Mouse (Mus musculus): ENCODE data around the gene Gpr137c. TPM values are rescaled to one million over a fixed set of nuclear protein-coding genes. Genes with fewer than 3 reads are reported as not detected.

Gene Gpr137c
- total and polyA plus RNA-seq, 3 experiments = 0.07 to 0.55 TPM; not detected in 1

DNA sequence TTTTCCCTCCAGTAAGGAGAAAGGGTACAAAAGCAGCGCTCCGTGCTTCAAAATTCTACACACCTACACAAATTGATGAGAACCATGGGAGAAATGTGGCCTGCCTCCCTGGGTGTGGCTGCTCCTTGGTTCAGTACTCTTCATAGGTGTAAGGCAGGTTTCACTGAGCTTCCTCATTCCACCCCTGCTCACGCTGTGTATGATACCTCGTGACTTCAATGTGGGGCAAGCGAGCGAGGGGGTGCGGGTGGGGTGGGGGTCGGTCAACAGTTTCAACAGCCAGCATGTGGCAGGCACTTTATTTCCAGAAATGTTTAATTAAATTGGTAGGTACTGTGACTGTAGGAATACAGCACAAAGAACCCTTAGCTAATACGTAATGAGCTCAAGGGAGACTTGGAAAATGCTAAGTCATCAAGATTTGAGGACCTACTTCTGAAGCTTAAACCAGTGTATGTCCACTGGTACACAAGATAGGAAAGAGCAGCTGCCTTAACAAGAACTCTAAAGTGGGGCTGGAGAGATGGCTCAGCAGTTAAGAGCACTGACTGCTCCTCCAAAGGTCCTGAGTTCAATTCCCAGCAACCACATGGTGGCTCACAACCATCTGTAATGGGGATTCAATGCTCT lies 2.7 kb upstream of the Gpr137c start:
- dilution Hi-C loops (cut with MboI; ENCODE audit: extremely low pct_ligation_motif_present, extremely low pct_unique_long_range_greater_than_20kb, low sequenced_read_pairs) = no loop called here
- DNase-seq (ENCODE audit: extremely low read depth) = no peak
- Histone ChIP-seq H3K9me3 (replicated peaks; ENCODE audit: low read length) (no peaks in the 10 kb centered on the region), H3K9ac (ENCODE audit: insufficient read depth, low read depth) (peak overlapping the region; percentile 39; the same call in 1 of the 2 replicates), H3K4me2 (ENCODE audit: insufficient read depth, low read depth, poor library complexity, severe bottlenecking) (peak overlapping the region; percentile 70), H3K4me1 (ENCODE audit: control insufficient read depth in 1 of 2, insufficient read depth in 2 of 2) (peaks cover 4 to 32% of the 10 kb centered on the region in 2 experiments), H3K27me3 (replicated peaks) (peaks cover 11% of the 10 kb centered on the region), H3K4me3 (replicated peaks in 1 of 3; ENCODE audit: low read depth in 2 of 3, low read length in 2 of 3, poor library complexity in 1 of 3) (peak overlapping the region in 1 of 3 experiments; percentile 21), H3K36me3 (replicated peaks in 1 of 2; ENCODE audit: control insufficient read depth in 1 of 2, insufficient read depth in 1 of 2, low read length in 1 of 2) (peaks cover 4% of the 10 kb centered on the region in 2 experiments), H3K79me2 (replicated peaks; ENCODE audit: control insufficient read depth, extremely low read depth, insufficient read depth, poor library complexity, severe bottlenecking) (peaks cover 5% of the 10 kb centered on the region), H3K27ac (ENCODE audit: insufficient read depth, low read depth) (peak overlapping the region; percentile 2; the same call in 1 of the 2 replicates)
- in situ Hi-C loops (cut with MboI; ENCODE audit: low pct_ligation_motif_present, low pct_unique_long_range_greater_than_20kb, low sequenced_read_pairs) = no loop called here
- TF ChIP-seq POLR2AphosphoS2 (IDR thresholded peaks at IDR 0.05; ENCODE audit: low read depth, low read length) (no peak), MAFK (IDR thresholded peaks at IDR 0.05; ENCODE audit: insufficient replicate concordance, low read length) (peak; percentile 98), MYC (IDR thresholded peaks at IDR 0.05; ENCODE audit: low read depth, low read length) (peak; percentile 48; the same call in 1 of the 2 replicates), EP300 (IDR thresholded peaks at IDR 0.05; ENCODE audit: low read length) (0 out of 2 replicates have a peak, but pooled peaks have one; percentile 15), ZMIZ1 (IDR thresholded peaks at IDR 0.05; ENCODE audit: low read depth, low read length) (no peak), UBTF (IDR thresholded peaks at IDR 0.05; ENCODE audit: low read depth, low read length) (no peak), MAX (IDR thresholded peaks at IDR 0.05; ENCODE audit: low read length) (peak; percentile 67; the same call in 1 of the 2 replicates), POLR2A (IDR thresholded peaks at IDR 0.05; ENCODE audit: low read depth, low read length) (no peak; the same call in 1 of the 2 replicates), MXI1 (IDR thresholded peaks at IDR 0.05; ENCODE audit: low read depth, low read length) (0 out of 2 replicates have a peak, but pooled peaks have one; percentile 41), BHLHE40 (IDR thresholded peaks at IDR 0.05; ENCODE audit: low read depth, low read length) (peak; percentile 49; the same call in 1 of the 2 replicates), JUN (IDR thresholded peaks at IDR 0.05; ENCODE audit: insufficient read depth, low read depth, low read length) (no peak), RCOR1 (conservative IDR thresholded peaks at IDR 0.05; ENCODE audit: low read depth, low read length) (no peak), SMC3 (IDR thresholded peaks at IDR 0.05; ENCODE audit: low read depth, low read length) (no peak), ELF1 (IDR thresholded peaks at IDR 0.05; ENCODE audit: low read depth, low read length) (peak; percentile 33; the same call in 1 of the 2 replicates), NELFE (IDR thresholded peaks at IDR 0.05; ENCODE audit: low read depth, low read length) (no peak), IRF4 (IDR thresholded peaks at IDR 0.05; ENCODE audit: low read depth, low read length) (no peak), JUND (conservative IDR thresholded peaks at IDR 0.05; ENCODE audit: low read depth, low read length) (no peak), ZKSCAN1 (IDR thresholded peaks at IDR 0.05; ENCODE audit: borderline replicate concordance, low read depth, low read length) (no peak), TBP (conservative IDR thresholded peaks at IDR 0.05; ENCODE audit: low read depth, low read length) (peak; percentile 94), SIN3A (IDR thresholded peaks at IDR 0.05; ENCODE audit: low read length) (peak; percentile 52; the same call in 1 of the 2 replicates)

DNA sequence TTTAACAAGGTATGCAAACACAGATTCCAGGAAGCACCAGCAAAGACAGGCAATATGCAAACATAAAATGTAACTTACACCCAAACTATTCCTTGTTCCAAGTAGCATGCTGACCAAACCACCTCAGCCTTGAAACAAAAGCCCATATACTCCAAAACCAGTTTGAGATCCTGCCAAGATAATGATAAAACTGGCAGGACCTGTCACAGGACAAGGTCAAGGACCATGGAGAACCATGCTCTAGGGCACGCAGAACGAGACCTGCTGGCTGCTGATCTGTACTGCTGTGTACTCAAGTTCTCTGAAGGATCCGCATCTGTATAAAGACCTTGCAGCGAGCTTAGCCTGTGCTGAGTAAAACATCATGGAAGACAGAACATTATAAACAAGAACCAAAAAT lies 1.8 kb upstream of the Gpr137c start:
- H3K4me2 ChIP-seq (ENCODE audit: insufficient read depth, low read depth, poor library complexity, severe bottlenecking) = peak overlapping the region; percentile 78
- peak overlapping the region; percentile 50 for H3K27ac ChIP-seq (ENCODE audit: insufficient read depth, low read depth)
- peak overlapping the region in 2 of 3 experiments; percentile 41 to 71 for H3K4me3 ChIP-seq (replicated peaks in 1 of 3; ENCODE audit: low read depth in 2 of 3, low read length in 2 of 3, poor library complexity in 1 of 3)
- peaks cover 0 to 27% of the 10 kb centered on the region in 2 experiments; a peak in 3 of 4 replicates for H3K4me1 ChIP-seq (ENCODE audit: control insufficient read depth in 1 of 2, insufficient read depth in 2 of 2)
- H3K79me2 ChIP-seq (replicated peaks; ENCODE audit: control insufficient read depth, extremely low read depth, insufficient read depth, poor library complexity, severe bottlenecking) = peaks cover 5% of the 10 kb centered on the region
- dilution Hi-C loops (cut with MboI; ENCODE audit: extremely low pct_ligation_motif_present, extremely low pct_unique_long_range_greater_than_20kb, low sequenced_read_pairs) (no loop called here), in situ Hi-C loops (cut with MboI; ENCODE audit: low pct_ligation_motif_present, low pct_unique_long_range_greater_than_20kb, low sequenced_read_pairs) (no loop called here)
- no peak for DNase-seq (ENCODE audit: extremely low read depth)
- peak overlapping the region; percentile 79 for H3K9ac ChIP-seq (ENCODE audit: insufficient read depth, low read depth)
- peaks cover 15% of the 10 kb centered on the region for H3K27me3 ChIP-seq (replicated peaks)
- no peaks in the 10 kb centered on the region for H3K9me3 ChIP-seq (replicated peaks; ENCODE audit: low read length)
- no peaks in the 10 kb centered on the region for H3K36me3 ChIP-seq (replicated peaks in 1 of 2; ENCODE audit: control insufficient read depth in 1 of 2, insufficient read depth in 1 of 2, low read length in 1 of 2)
- TF ChIP-seq TCF12 (IDR thresholded peaks at IDR 0.05; ENCODE audit: low read depth, low read length) = no peak
- no peak for TF ChIP-seq ELF1 (IDR thresholded peaks at IDR 0.05; ENCODE audit: low read depth, low read length)
- TF ChIP-seq ZC3H11A (IDR thresholded peaks at IDR 0.05; ENCODE audit: low read depth, low read length) = no peak
- TF ChIP-seq USF1 (IDR thresholded peaks at IDR 0.05; ENCODE audit: low read depth, low read length) = no peak
- no peak for TF ChIP-seq NELFE (IDR thresholded peaks at IDR 0.05; ENCODE audit: low read depth, low read length)
- no peak for TF ChIP-seq JUND (conservative IDR thresholded peaks at IDR 0.05; ENCODE audit: low read depth, low read length)
- no peak for TF ChIP-seq PAX5 (IDR thresholded peaks at IDR 0.05; ENCODE audit: low read length)
- no peak for TF ChIP-seq MAX (IDR thresholded peaks at IDR 0.05; ENCODE audit: low read length)
- TF ChIP-seq MAFK (IDR thresholded peaks at IDR 0.05; ENCODE audit: insufficient replicate concordance, low read length) = no peak
- TF ChIP-seq POLR2A (IDR thresholded peaks at IDR 0.05; ENCODE audit: low read depth, low read length) = no peak
- no peak for TF ChIP-seq NRF1 (IDR thresholded peaks at IDR 0.05; ENCODE audit: low read depth, low read length)
- TF ChIP-seq ZMIZ1 (IDR thresholded peaks at IDR 0.05; ENCODE audit: low read depth, low read length) = no peak
- TF ChIP-seq UBTF (IDR thresholded peaks at IDR 0.05; ENCODE audit: low read depth, low read length) = no peak
- TF ChIP-seq CHD1 (IDR thresholded peaks at IDR 0.05; ENCODE audit: low read depth, low read length) = no peak
- TF ChIP-seq CHD2 (IDR thresholded peaks at IDR 0.05; ENCODE audit: low read length) = no peak
